Mouse (Mus musculus): ENCODE results near the gene Nf2. TPM values are rescaled to one million over a fixed set of nuclear protein-coding genes. Genes with fewer than 3 reads are reported as not detected.
A peak's percentile ranks its signal among the peaks of the same experiment; 100 is the strongest.

Nf2 gene
- polyA plus RNA-seq, 1 experiment from 2014 or later = 53.0 TPM

GRCm38 (mm10) chr11:4756984-4757788 lies 92.2 kb downstream of the Nf2 start:
- Histone ChIP-seq H3K27ac (ENCODE audit: low read length) (no peak overlapping the region), H3K36me3 (ENCODE audit: insufficient read depth, low read length) (no peaks in the 10 kb centered on the region), H3K4me3 (ENCODE audit: low read length) (no peak overlapping the region), H3K4me2 (replicated peaks; ENCODE audit: low read depth, low read length) (no peak overlapping the region), H3K4me1 (ENCODE audit: insufficient read depth, low read length) (peaks cover 9% of the 10 kb centered on the region), H3K27me3 (ENCODE audit: insufficient read depth, low read length) (peaks cover 11% of the 10 kb centered on the region; the same call in 1 of the 2 replicates), H3K9me3 (ENCODE audit: low read length) (peaks cover 6% of the 10 kb centered on the region; the same call in 1 of the 2 replicates), H3K9ac (replicated peaks; ENCODE audit: low read length) (no peak overlapping the region)
- ATAC-seq (ENCODE audit: low FRiP score, low TSS enrichment) = peak; percentile 53; the same call in 1 of the 2 replicates
- 33% methylated on average over 11 of the region's 11 CpGs for WGBS

GRCm38 (mm10) chr11:4756460-4756859 lies 92.9 kb downstream of the Nf2 start:
- no peak overlapping the region for H3K4me3 ChIP-seq (ENCODE audit: low read length)
- no peak overlapping the region for H3K4me2 ChIP-seq (replicated peaks; ENCODE audit: low read depth, low read length)
- peaks cover 4% of the 10 kb centered on the region; the same call in 1 of the 2 replicates for H3K27me3 ChIP-seq (ENCODE audit: insufficient read depth, low read length)
- H3K36me3 ChIP-seq (ENCODE audit: insufficient read depth, low read length) = no peaks in the 10 kb centered on the region
- H3K9ac ChIP-seq (replicated peaks; ENCODE audit: low read length) = no peak overlapping the region
- WGBS = 75% methylated on average over 9 of the region's 9 CpGs
- peaks cover 6% of the 10 kb centered on the region; the same call in 1 of the 2 replicates for H3K9me3 ChIP-seq (ENCODE audit: low read length)
- ATAC-seq (ENCODE audit: low FRiP score, low TSS enrichment) = no peak
- no peak overlapping the region for H3K27ac ChIP-seq (ENCODE audit: low read length)
- peaks cover 9% of the 10 kb centered on the region for H3K4me1 ChIP-seq (ENCODE audit: insufficient read depth, low read length)

- 73% methylated on average over 11 of the region's 11 CpGs for WGBS
- no peak overlapping the region for H3K27ac ChIP-seq (ENCODE audit: low read length)
These were observed 94.5 kb downstream of the Nf2 start for GRCm38 (mm10) chr11:4754867-4755266.

GRCm38 (mm10) chr11:4754036-4754435 lies 95.3 kb downstream of the Nf2 start:
- peaks cover 16% of the 10 kb centered on the region for H3K27me3 ChIP-seq (ENCODE audit: insufficient read depth, low read length)
- no peak overlapping the region for H3K4me3 ChIP-seq (ENCODE audit: low read length)
- no peak overlapping the region for H3K9ac ChIP-seq (replicated peaks; ENCODE audit: low read length)
- H3K9me3 ChIP-seq (ENCODE audit: low read length) = peaks cover 6% of the 10 kb centered on the region; the same call in 1 of the 2 replicates
- H3K36me3 ChIP-seq (ENCODE audit: insufficient read depth, low read length) = no peaks in the 10 kb centered on the region
- no peaks in the 10 kb centered on the region for H3K4me1 ChIP-seq (ENCODE audit: insufficient read depth, low read length)
- H3K27ac ChIP-seq (ENCODE audit: low read length) = no peak overlapping the region
- no peak overlapping the region for H3K4me2 ChIP-seq (replicated peaks; ENCODE audit: low read depth, low read length)
- ATAC-seq (ENCODE audit: low FRiP score, low TSS enrichment) = no peak
- 94% methylated on average over 3 of the region's 3 CpGs for WGBS

More at GRCm38 (mm10) chr11:4754867-4755266, 94.5 kb downstream of the Nf2 start:
- no peak overlapping the region for H3K9ac ChIP-seq (replicated peaks; ENCODE audit: low read length)
- peaks cover 6% of the 10 kb centered on the region; the same call in 1 of the 2 replicates for H3K9me3 ChIP-seq (ENCODE audit: low read length)
- no peak for ATAC-seq (ENCODE audit: low FRiP score, low TSS enrichment)
- H3K36me3 ChIP-seq (ENCODE audit: insufficient read depth, low read length) = no peaks in the 10 kb centered on the region
- H3K4me1 ChIP-seq (ENCODE audit: insufficient read depth, low read length) = no peaks in the 10 kb centered on the region
- H3K4me3 ChIP-seq (ENCODE audit: low read length) = no peak overlapping the region
- no peak overlapping the region for H3K4me2 ChIP-seq (replicated peaks; ENCODE audit: low read depth, low read length)
- H3K27me3 ChIP-seq (ENCODE audit: insufficient read depth, low read length) = peaks cover 8% of the 10 kb centered on the region

- 18% methylated on average over 10 of the region's 10 CpGs for WGBS
- no peaks in the 10 kb centered on the region for H3K4me1 ChIP-seq (ENCODE audit: insufficient read depth, low read length)
- ATAC-seq (ENCODE audit: low FRiP score, low TSS enrichment) = no peak
- H3K36me3 ChIP-seq (ENCODE audit: insufficient read depth, low read length) = no peaks in the 10 kb centered on the region
- peaks cover 6% of the 10 kb centered on the region; the same call in 1 of the 2 replicates for H3K9me3 ChIP-seq (ENCODE audit: low read length)
- H3K4me2 ChIP-seq (replicated peaks; ENCODE audit: low read depth, low read length) = no peak overlapping the region
- H3K27ac ChIP-seq (ENCODE audit: low read length) = no peak overlapping the region
- peaks cover 28% of the 10 kb centered on the region for H3K27me3 ChIP-seq (ENCODE audit: insufficient read depth, low read length)
- H3K9ac ChIP-seq (replicated peaks; ENCODE audit: low read length) = no peak overlapping the region
- no peak overlapping the region for H3K4me3 ChIP-seq (ENCODE audit: low read length)
These were observed 96.5 kb downstream of the Nf2 start for GRCm38 (mm10) chr11:4752836-4753235.

GRCm38 (mm10) chr11:4750263-4750662 lies 99.1 kb downstream of the Nf2 start:
- H3K9me3 ChIP-seq (ENCODE audit: low read length) = peaks cover 6% of the 10 kb centered on the region; the same call in 1 of the 2 replicates
- H3K4me3 ChIP-seq (ENCODE audit: low read length) = no peak overlapping the region
- ATAC-seq (ENCODE audit: low FRiP score, low TSS enrichment) = peak; percentile 46; the same call in 1 of the 2 replicates
- H3K4me2 ChIP-seq (replicated peaks; ENCODE audit: low read depth, low read length) = no peak overlapping the region
- H3K4me1 ChIP-seq (ENCODE audit: insufficient read depth, low read length) = peaks cover 12% of the 10 kb centered on the region
- peaks cover 54% of the 10 kb centered on the region for H3K27me3 ChIP-seq (ENCODE audit: insufficient read depth, low read length)
- H3K36me3 ChIP-seq (ENCODE audit: insufficient read depth, low read length) = no peaks in the 10 kb centered on the region
- no peak overlapping the region for H3K27ac ChIP-seq (ENCODE audit: low read length)
- no peak overlapping the region for H3K9ac ChIP-seq (replicated peaks; ENCODE audit: low read length)
- WGBS = 2% methylated on average over 9 of the region's 9 CpGs

GRCm38 (mm10) chr11:4747285-4747684 lies 102.1 kb downstream of the Nf2 start:
- no peaks in the 10 kb centered on the region for H3K36me3 ChIP-seq (ENCODE audit: insufficient read depth, low read length)
- H3K9ac ChIP-seq (replicated peaks; ENCODE audit: low read length) = no peak overlapping the region
- peaks cover 76% of the 10 kb centered on the region for H3K27me3 ChIP-seq (ENCODE audit: insufficient read depth, low read length)
- no peak for ATAC-seq (ENCODE audit: low FRiP score, low TSS enrichment)
- no peaks in the 10 kb centered on the region for H3K9me3 ChIP-seq (ENCODE audit: low read length)
- WGBS = under 1% methylated on average over 12 of the region's 12 CpGs
- peak overlapping the region; percentile 92 for H3K4me2 ChIP-seq (replicated peaks; ENCODE audit: low read depth, low read length)
- peak overlapping the region; percentile 53 for H3K4me3 ChIP-seq (ENCODE audit: low read length)
- H3K27ac ChIP-seq (ENCODE audit: low read length) = no peak overlapping the region
- H3K4me1 ChIP-seq (ENCODE audit: insufficient read depth, low read length) = peaks cover 12% of the 10 kb centered on the region

- Histone ChIP-seq H3K27ac (ENCODE audit: low read length) (no peak within 1 kb of the TSS), H3K9me3 (ENCODE audit: low read length) (no peaks in the 10 kb centered on the region), H3K4me2 (replicated peaks; ENCODE audit: low read depth, low read length) (peak within 1 kb of the TSS; percentile 92), H3K4me1 (ENCODE audit: insufficient read depth, low read length) (peaks cover 12% of the 10 kb centered on the region), H3K4me3 (ENCODE audit: low read length) (peak within 1 kb of the TSS; percentile 53), H3K36me3 (ENCODE audit: insufficient read depth, low read length) (no peaks in the 10 kb centered on the region), H3K9ac (replicated peaks; ENCODE audit: low read length) (no peak within 1 kb of the TSS), H3K27me3 (ENCODE audit: insufficient read depth, low read length) (peaks cover 76% of the 10 kb centered on the region)
- ATAC-seq (ENCODE audit: low FRiP score, low TSS enrichment) = no peak
- 0% methylated on average over 23 of the region's 73 CpGs for WGBS
These were observed 102.6 kb downstream of the Nf2 start, which contains the start of gene Cabp7 for GRCm38 (mm10) chr11:4746733-4747132. Gene Cabp7, minus strand, starts transcription at chr11:4746778.

GRCm38 (mm10) chr11:4745969-4746368 lies 103.4 kb downstream of the Nf2 start:
- under 1% methylated on average over 21 of the region's 39 CpGs for WGBS
- no peak for ATAC-seq (ENCODE audit: low FRiP score, low TSS enrichment)
- H3K9ac ChIP-seq (replicated peaks; ENCODE audit: low read length) = no peak overlapping the region

GRCm38 (mm10) chr11:4744691-4745090 lies 104.6 kb downstream of the Nf2 start:
- 66% methylated on average over 6 of the region's 6 CpGs for WGBS
- Histone ChIP-seq H3K4me3 (ENCODE audit: low read length) (no peak overlapping the region), H3K4me2 (replicated peaks; ENCODE audit: low read depth, low read length) (no peak overlapping the region), H3K9me3 (ENCODE audit: low read length) (no peaks in the 10 kb centered on the region), H3K4me1 (ENCODE audit: insufficient read depth, low read length) (peaks cover 12% of the 10 kb centered on the region), H3K27ac (ENCODE audit: low read length) (no peak overlapping the region), H3K36me3 (ENCODE audit: insufficient read depth, low read length) (no peaks in the 10 kb centered on the region), H3K9ac (replicated peaks; ENCODE audit: low read length) (no peak overlapping the region), H3K27me3 (ENCODE audit: insufficient read depth, low read length) (peaks cover 66% of the 10 kb centered on the region)
- no peak for ATAC-seq (ENCODE audit: low FRiP score, low TSS enrichment)

More at GRCm38 (mm10) chr11:4745969-4746368, 103.4 kb downstream of the Nf2 start:
- peak overlapping the region; percentile 92 for H3K4me2 ChIP-seq (replicated peaks; ENCODE audit: low read depth, low read length)
- no peaks in the 10 kb centered on the region for H3K36me3 ChIP-seq (ENCODE audit: insufficient read depth, low read length)
- no peak overlapping the region for H3K27ac ChIP-seq (ENCODE audit: low read length)
- H3K9me3 ChIP-seq (ENCODE audit: low read length) = no peaks in the 10 kb centered on the region
- H3K4me3 ChIP-seq (ENCODE audit: low read length) = peak overlapping the region; percentile 53
- peaks cover 76% of the 10 kb centered on the region for H3K27me3 ChIP-seq (ENCODE audit: insufficient read depth, low read length)
- H3K4me1 ChIP-seq (ENCODE audit: insufficient read depth, low read length) = peaks cover 12% of the 10 kb centered on the region

Data from kidney, embryonic 16.5 days (tissue).